8 mouse cellular contexts compared by ENCODE assay signal in genomic region chr15:98917538-98918498, GRCm38 (mm10). TPM values are rescaled to one million over a fixed set of nuclear protein-coding genes. Genes with fewer than 3 reads are reported as not detected.
DNase-seq lines count a peak whose midpoint lies in the region; ATAC-seq and TF ChIP-seq lines count a peak whose summit lies in the region.

Gene Lmbr1l, minus strand, starts transcription at chr15:98918231.

- peak; percentile 100 for DNase-seq in brain, embryonic 14.5 days (ENCODE audit: low read depth)
- DNase-seq in liver, adult 2 months (ENCODE audit: extremely low read depth, low read depth, low spot score) = peak; percentile 98
- peak; percentile 99 for DNase-seq in splenic B cell, adult 2 months (ENCODE audit: low read depth, low spot score)

- H3K4me1 ChIP-seq in erythroblast, embryonic 14.5 days (ENCODE audit: control insufficient read depth) = peaks cover 30% of the 10 kb centered on the region
- H3K4me1 ChIP-seq in heart, embryonic 11.5 days (ENCODE audit: control insufficient read depth, insufficient read depth, low read length) = peaks cover 12% of the 10 kb centered on the region
- peaks cover 10% of the 10 kb centered on the region for H3K4me1 ChIP-seq in kidney, embryonic 16.5 days (ENCODE audit: insufficient read depth, low read length)
- peaks cover 16% of the 10 kb centered on the region for H3K4me1 ChIP-seq in liver, adult 2 months (ENCODE audit: control insufficient read depth, insufficient read depth, low read length)

- H3K9ac ChIP-seq in heart, embryonic 11.5 days (ENCODE audit: low read depth, low read length) = peak within 1 kb of the TSS; percentile 89
- peak within 1 kb of the TSS; percentile 82 for H3K9ac ChIP-seq in kidney, embryonic 16.5 days (replicated peaks; ENCODE audit: low read length)
- H3K9ac ChIP-seq in liver, adult 2 months (ENCODE audit: low read depth, low read length) = peak within 1 kb of the TSS; percentile 90

- H3K9me3 ChIP-seq in erythroblast, embryonic 14.5 days (ENCODE audit: control insufficient read depth, low read length) = no peaks in the 10 kb centered on the region
- no peaks in the 10 kb centered on the region for H3K9me3 ChIP-seq in heart, embryonic 11.5 days (replicated peaks; ENCODE audit: control insufficient read depth, low read length)
- H3K9me3 ChIP-seq in kidney, embryonic 16.5 days (ENCODE audit: low read length) = no peaks in the 10 kb centered on the region

- H3K79me3 ChIP-seq in C2C12 (ENCODE audit: low read depth) = no peaks in the 10 kb centered on the region

- H3K27me3 ChIP-seq in C2C12 (ENCODE audit: control insufficient read depth, insufficient read depth, insufficient read length) (no peaks in the 10 kb centered on the region), myocyte (ENCODE audit: control insufficient read depth, insufficient read depth, insufficient read length) (no peaks in the 10 kb centered on the region)
- H3K27me3 ChIP-seq in erythroblast, embryonic 14.5 days (ENCODE audit: control insufficient read depth) = peaks cover 6% of the 10 kb centered on the region
- H3K27me3 ChIP-seq in heart, embryonic 11.5 days (ENCODE audit: control insufficient read depth, insufficient read depth, low read length) = no peaks in the 10 kb centered on the region
- no peaks in the 10 kb centered on the region for H3K27me3 ChIP-seq in kidney, embryonic 16.5 days (ENCODE audit: insufficient read depth, low read length)
- no peaks in the 10 kb centered on the region for H3K27me3 ChIP-seq in liver, adult 2 months (ENCODE audit: control insufficient read depth, insufficient read depth, low read length)
- H3K27me3 ChIP-seq in splenic B cell, adult 2 months (ENCODE audit: control insufficient read depth, insufficient read depth, low read length, poor library complexity, severe bottlenecking) = no peaks in the 10 kb centered on the region

- peak within 1 kb of the TSS; percentile 78 for H3K4me3 ChIP-seq in C2C12 (ENCODE audit: insufficient read depth, poor library complexity, severe bottlenecking)
- H3K4me3 ChIP-seq in erythroblast, embryonic 14.5 days (replicated peaks) = peak within 1 kb of the TSS; percentile 97
- H3K4me3 ChIP-seq in heart, embryonic 11.5 days (ENCODE audit: low read depth, low read length) = peak within 1 kb of the TSS; percentile 93
- peak within 1 kb of the TSS; percentile 81 for H3K4me3 ChIP-seq in kidney, embryonic 16.5 days (ENCODE audit: low read length)
- peak within 1 kb of the TSS; percentile 87 for H3K4me3 ChIP-seq in liver, adult 2 months (ENCODE audit: insufficient read depth, low read depth, low read length)
- H3K4me3 ChIP-seq in myocyte = peak within 1 kb of the TSS; percentile 53

- H3K79me2 ChIP-seq in C2C12 (ENCODE audit: control insufficient read depth, insufficient read depth) (peaks cover 34% of the 10 kb centered on the region), myocyte (ENCODE audit: control insufficient read depth, insufficient read depth) (peaks cover 27% of the 10 kb centered on the region)
- peaks cover 9% of the 10 kb centered on the region; the same call in 1 of the 2 replicates for H3K79me2 ChIP-seq in liver, adult 2 months (ENCODE audit: control insufficient read depth, insufficient read depth, low read length)

- peak; percentile 49; the same call in 1 of the 2 replicates for TF ChIP-seq POLR2A in brain, embryonic 14.5 days (IDR thresholded peaks at IDR 0.05; ENCODE audit: borderline replicate concordance, extremely low read depth, insufficient read depth, insufficient read length, poor library complexity, severe bottlenecking)
- peak; percentile 88; the same call in 1 of the 2 replicates for TF ChIP-seq POLR2A in liver, adult 2 months (IDR thresholded peaks at IDR 0.05; ENCODE audit: extremely low read depth, insufficient read depth, low read length)
- peak; percentile 83 for TF ChIP-seq POLR2A in myocyte (IDR thresholded peaks at IDR 0.05; ENCODE audit: insufficient read length, low read depth)

- H3K4me2 ChIP-seq in heart, embryonic 11.5 days = peak within 1 kb of the TSS; percentile 84
- H3K4me2 ChIP-seq in kidney, embryonic 16.5 days (replicated peaks; ENCODE audit: low read depth, low read length) = peak within 1 kb of the TSS; percentile 72
- H3K4me2 ChIP-seq in myocyte (ENCODE audit: low read depth) = peak within 1 kb of the TSS; percentile 98

- no peak for TF ChIP-seq CTCF in C2C12 (IDR thresholded peaks at IDR 0.05; ENCODE audit: control insufficient read depth, insufficient read depth, insufficient read length)
- TF ChIP-seq CTCF in brain, embryonic 14.5 days (IDR thresholded peaks at IDR 0.05; ENCODE audit: borderline replicate concordance, extremely low read depth, insufficient read depth, insufficient read length) = no peak
- TF ChIP-seq CTCF in liver, adult 2 months (IDR thresholded peaks at IDR 0.05; ENCODE audit: low read depth, low read length) = no peak

- WGBS in heart, embryonic 11.5 days (ENCODE audit: insufficient replicate concordance) = under 1% methylated on average over 82 of the region's 82 CpGs
- WGBS in kidney, embryonic 16.5 days = under 1% methylated on average over 80 of the region's 82 CpGs
- WGBS in liver, adult 2 months = under 1% methylated on average over 82 of the region's 82 CpGs

- H3K36me3 ChIP-seq in C2C12 (ENCODE audit: control insufficient read depth, insufficient read depth) (peaks cover 12% of the 10 kb centered on the region), myocyte (ENCODE audit: control insufficient read depth, insufficient read depth) (peaks cover 9% of the 10 kb centered on the region)
- peaks cover under 1% of the 10 kb centered on the region for H3K36me3 ChIP-seq in erythroblast, embryonic 14.5 days (ENCODE audit: control insufficient read depth)
- H3K36me3 ChIP-seq in heart, embryonic 11.5 days (ENCODE audit: control insufficient read depth, insufficient read depth, low read length) = no peaks in the 10 kb centered on the region; the same call in 1 of the 2 replicates
- H3K36me3 ChIP-seq in kidney, embryonic 16.5 days (ENCODE audit: insufficient read depth, low read length) = peaks cover 2% of the 10 kb centered on the region
- H3K36me3 ChIP-seq in liver, adult 2 months (ENCODE audit: control insufficient read depth, insufficient read depth, low read length) = peaks cover under 1% of the 10 kb centered on the region; the same call in 1 of the 2 replicates
- H3K36me3 ChIP-seq in splenic B cell, adult 2 months (ENCODE audit: control insufficient read depth, insufficient read depth, low read length, poor library complexity, severe bottlenecking) = peaks cover 1% of the 10 kb centered on the region

- peak; percentile 97 for ATAC-seq in heart, embryonic 11.5 days (replicated peaks; ENCODE audit: insufficient number of reproducible peaks, low FRiP score, low TSS enrichment)
- ATAC-seq in kidney, embryonic 16.5 days (ENCODE audit: low FRiP score, low TSS enrichment) = peak; percentile 99

- H3ac ChIP-seq in C2C12 (ENCODE audit: control insufficient read depth, insufficient read length, low read depth) = peak within 1 kb of the TSS; percentile 50
- H3ac ChIP-seq in myocyte (ENCODE audit: control insufficient read depth, insufficient read length) = peak within 1 kb of the TSS; percentile 49

- peak within 1 kb of the TSS; percentile 91 for H3K27ac ChIP-seq in heart, embryonic 11.5 days (ENCODE audit: low read depth, low read length)
- H3K27ac ChIP-seq in kidney, embryonic 16.5 days (ENCODE audit: low read length) = peak within 1 kb of the TSS; percentile 95
- H3K27ac ChIP-seq in liver, adult 2 months (replicated peaks; ENCODE audit: insufficient read depth, low read depth, low read length) = peak within 1 kb of the TSS; percentile 88

TF ChIP-seq in C2C12, 6 proteins besides CTCF, POLR2A, EP300 and RAD21:
- TF ChIP-seq USF1 (IDR thresholded peaks at IDR 0.05; ENCODE audit: low read depth) = no peak
- TF ChIP-seq FOSL1 (IDR thresholded peaks at IDR 0.05; ENCODE audit: insufficient read depth, low read length, poor library complexity, severe bottlenecking) = no peak
- no peak for TF ChIP-seq MYOG (IDR thresholded peaks at IDR 0.05; ENCODE audit: control insufficient read depth, extremely low read depth, insufficient read length)
- no peak for TF ChIP-seq CEBPB (IDR thresholded peaks at IDR 0.05; ENCODE audit: low read depth)
- TF ChIP-seq MYOD1 (IDR thresholded peaks at IDR 0.05; ENCODE audit: control insufficient read depth, insufficient read length, low read depth) = no peak
- TF ChIP-seq MAX (IDR thresholded peaks at IDR 0.05) = no peak

TF ChIP-seq in myocyte, 11 proteins besides CTCF, POLR2A, EP300 and RAD21:
- TF ChIP-seq SRF (IDR thresholded peaks at IDR 0.05; ENCODE audit: control insufficient read depth, insufficient read length, low read depth) (peak; percentile 75), E2F4 (IDR thresholded peaks at IDR 0.05; ENCODE audit: insufficient read depth) (no peak), POLR2AphosphoS2 (IDR thresholded peaks at IDR 0.05; ENCODE audit: insufficient read length, low read depth) (peak; percentile 91), TCF3 (IDR thresholded peaks at IDR 0.05; ENCODE audit: insufficient read length, low read depth) (peak; percentile 21), REST (IDR thresholded peaks at IDR 0.05; ENCODE audit: insufficient read depth, insufficient read length) (no peak), MYOD1 (IDR thresholded peaks at IDR 0.05; ENCODE audit: control insufficient read depth in 1 of 3, insufficient read length in 2 of 3, low read depth in 2 of 3) (peak in 2 of 3 experiments; percentile 83 to 88), MYOG (IDR thresholded peaks at IDR 0.05; ENCODE audit: control insufficient read depth in 1 of 3, insufficient read depth in 1 of 3, insufficient read length in 2 of 3, low read depth in 2 of 3) (peak in 2 of 3 experiments; percentile 83 to 84)
TF ChIP-seq in myocyte: peak in this region for 5.

RNA-seq across cellular contexts. Expression of gene Lmbr1l, which starts in this region (rescaled TPM):
- 18.0 TPM for polyA plus RNA-seq in C2C12 (2012; fragmentation: generic; extraction: Trizol)
- 106 and 176 TPM in 2 replicates for polyA plus RNA-seq in brain, embryonic 14.5 days (2012; rRNA removed)
- 0.37 and 0.59 TPM in 2 replicates for polyA plus RNA-seq in erythroblast, embryonic 14.5 days (2012)
- polyA plus RNA-seq in heart, embryonic 11.5 days (2014; fragmentation: Nextera tagmentation; extraction: Ambion mirVana) = 4.0 and 5.7 TPM in 2 replicates
- 17.6 and 18.9 TPM in 2 replicates for polyA plus RNA-seq in kidney, embryonic 16.5 days (2015; fragmentation: Nextera tagmentation; extraction: Ambion mirVana)
- total RNA-seq in liver, adult 2 months (2014; rRNA removed) = 24.3 and 28.8 TPM in 2 replicates
- 21.3 and 32.4 TPM in 2 replicates for polyA plus RNA-seq in liver, adult 2 months (2012; rRNA removed)
- polyA plus RNA-seq in myocyte (2012; fragmentation: generic; extraction: Trizol) = 33.4 TPM

Comparison
In these comparisons a context has a peak if more than half of its experiments do, and no peak if none do; other contexts are left out.
1. Peak in every context shown above with its lines: DNase-seq, ATAC-seq, H3K4me3 ChIP-seq and H3K27ac ChIP-seq.